Mouse (Mus musculus): ENCODE measurements around the gene Ascc2. TPM values are rescaled to one million over a fixed set of nuclear protein-coding genes. Genes with fewer than 3 reads are reported as not detected.
A peak's percentile ranks its signal among the peaks of the same experiment; 100 is the strongest.

The Ascc2 gene
- polyA plus RNA-seq, 1 experiment from 2014 or later: 22.3 TPM

DNA sequence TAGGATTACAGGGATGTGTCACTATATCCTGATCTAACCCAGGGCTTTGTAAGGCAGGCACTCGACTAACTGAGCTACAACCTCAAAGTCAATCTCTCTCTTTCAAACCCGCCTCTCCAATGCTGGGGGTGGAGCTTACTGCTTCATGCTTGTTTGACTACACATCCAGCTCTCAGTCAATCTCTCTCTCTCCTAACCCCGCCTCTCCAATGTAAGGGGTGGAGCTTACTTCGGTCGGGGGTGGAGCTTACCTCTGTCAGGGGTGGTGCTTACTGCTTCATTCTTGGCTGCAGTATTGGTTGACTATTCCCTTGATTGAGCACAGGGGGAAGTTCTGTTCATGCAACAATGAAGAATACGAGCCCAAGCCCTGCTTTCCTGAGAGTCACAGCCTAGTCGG is 32.1 kb upstream of the Ascc2 start:
- no peaks in the 10 kb centered on the region for H3K36me3 ChIP-seq
- H3K4me1 ChIP-seq: peaks cover 53% of the 10 kb centered on the region
- H3K9me3 ChIP-seq: no peaks in the 10 kb centered on the region
- no peak overlapping the region for H3K9ac ChIP-seq
- peak overlapping the region; percentile 74 for H3K27ac ChIP-seq (replicated peaks)
- ATAC-seq (ENCODE audit: extremely low read depth, insufficient number of reproducible peaks, low FRiP score, low TSS enrichment): no peak
- H3K4me3 ChIP-seq: no peak overlapping the region
- 54% methylated on average over 7 of the region's 7 CpGs for WGBS
- H3K4me2 ChIP-seq: no peak overlapping the region
- H3K27me3 ChIP-seq (replicated peaks): no peaks in the 10 kb centered on the region

DNA sequence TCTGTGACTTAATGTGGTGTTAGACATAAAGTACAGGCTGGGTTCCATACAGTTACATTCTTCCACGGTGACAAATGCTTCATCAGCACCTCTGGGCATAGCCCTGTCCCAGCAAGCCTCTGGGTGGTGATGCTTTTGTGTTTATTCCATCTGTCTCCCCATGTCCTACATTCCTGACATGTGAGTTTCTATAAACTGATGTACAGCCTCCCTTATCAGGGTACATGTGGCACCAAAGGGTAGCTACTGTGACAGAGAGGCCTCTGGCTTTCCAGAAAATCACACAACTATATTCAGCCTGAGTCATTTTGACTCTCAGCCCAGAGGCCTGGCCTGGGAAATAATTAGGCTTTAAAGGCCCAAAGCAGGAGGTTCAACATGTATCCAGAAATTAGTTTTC is 31.0 kb upstream of the Ascc2 start:
- 50% methylated on average over 1 of the region's 1 CpGs for WGBS
- peak overlapping the region; percentile 74 for H3K27ac ChIP-seq (replicated peaks)
- no peak for ATAC-seq (ENCODE audit: extremely low read depth, insufficient number of reproducible peaks, low FRiP score, low TSS enrichment)

DNA sequence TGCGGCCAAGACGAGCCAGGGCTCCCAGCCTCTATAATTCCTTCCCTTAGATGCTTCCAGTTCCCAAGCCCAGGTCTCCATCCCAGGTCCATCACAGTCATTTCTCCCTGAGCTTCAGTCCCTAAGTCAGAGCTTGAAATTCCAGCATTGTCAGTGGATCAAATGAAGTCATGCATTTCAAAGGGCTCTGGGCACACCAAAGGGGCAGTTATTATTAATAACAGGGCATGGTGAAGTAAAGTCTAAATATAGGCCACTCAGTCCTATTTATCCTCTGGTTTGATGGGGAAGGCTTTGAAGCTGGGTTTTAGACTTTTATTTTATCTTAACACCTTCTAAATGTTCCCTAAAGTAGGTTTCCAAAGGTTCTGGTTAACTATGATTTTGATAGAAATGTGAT is 25.6 kb upstream of the Ascc2 start:
- peak overlapping the region; percentile 89 for H3K27ac ChIP-seq (replicated peaks)
- 0 out of 2 replicates have a peak overlapping the region, but pooled peaks have one; percentile 40 for H3K9ac ChIP-seq
- H3K9me3 ChIP-seq: no peaks in the 10 kb centered on the region
- H3K4me1 ChIP-seq: peaks cover 27% of the 10 kb centered on the region
- no peaks in the 10 kb centered on the region for H3K27me3 ChIP-seq (replicated peaks)
- no peaks in the 10 kb centered on the region for H3K36me3 ChIP-seq
- ATAC-seq (ENCODE audit: extremely low read depth, insufficient number of reproducible peaks, low FRiP score, low TSS enrichment): no peak; the same call in 1 of the 2 replicates
- WGBS: 56% methylated on average over 2 of the region's 2 CpGs
- no peak overlapping the region for H3K4me3 ChIP-seq
- H3K4me2 ChIP-seq: peak overlapping the region; percentile 34

More for the DNA sequence above, 31.0 kb upstream of the Ascc2 start:
- Histone ChIP-seq H3K9ac (no peak overlapping the region), H3K4me2 (no peak overlapping the region), H3K9me3 (no peaks in the 10 kb centered on the region), H3K36me3 (no peaks in the 10 kb centered on the region), H3K4me1 (peaks cover 57% of the 10 kb centered on the region), H3K4me3 (no peak overlapping the region), H3K27me3 (replicated peaks) (no peaks in the 10 kb centered on the region)

DNA sequence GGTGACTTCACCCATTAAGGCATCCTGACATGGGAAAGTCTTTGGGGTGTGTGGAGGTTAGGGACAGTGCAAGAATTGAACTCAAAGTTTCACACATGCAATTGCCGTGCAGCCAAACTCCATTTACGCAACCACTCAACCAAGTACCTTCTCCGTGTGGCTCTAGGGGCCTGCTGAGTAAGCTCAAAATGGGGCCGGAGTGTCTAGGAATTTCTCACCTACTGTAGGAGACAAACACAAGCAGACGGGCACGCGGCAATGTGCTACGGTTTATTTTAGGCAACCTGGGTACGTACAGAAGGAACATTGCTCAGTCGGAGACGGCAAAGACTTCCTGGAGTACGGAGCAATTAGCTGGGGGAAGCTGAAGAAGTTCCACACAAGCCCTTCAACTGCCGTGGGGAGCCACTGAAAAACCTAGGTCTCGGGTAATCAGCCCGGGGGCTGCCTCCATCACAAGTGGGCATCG is 17.5 kb upstream of the Ascc2 start, which contains the start of gene Gm11032:
Gm11032 (plus strand) TSS at position 51 of the 469 bp plus-strand sequence.
- no peak for ATAC-seq (ENCODE audit: extremely low read depth, insufficient number of reproducible peaks, low FRiP score, low TSS enrichment)
- H3K27me3 ChIP-seq (replicated peaks): no peaks in the 10 kb centered on the region
- H3K4me2 ChIP-seq: peak within 1 kb of the TSS; percentile 57
- peaks cover 15% of the 10 kb centered on the region for H3K4me1 ChIP-seq
- peak within 1 kb of the TSS; percentile 5; the same call in 1 of the 2 replicates for H3K4me3 ChIP-seq
- no peaks in the 10 kb centered on the region for H3K9me3 ChIP-seq
- peak within 1 kb of the TSS; percentile 30; the same call in 1 of the 2 replicates for H3K27ac ChIP-seq (replicated peaks)
- H3K9ac ChIP-seq: peak within 1 kb of the TSS; percentile 45; the same call in 1 of the 2 replicates
- no peaks in the 10 kb centered on the region for H3K36me3 ChIP-seq
- WGBS: 32% methylated on average over 16 of the region's 16 CpGs

DNA sequence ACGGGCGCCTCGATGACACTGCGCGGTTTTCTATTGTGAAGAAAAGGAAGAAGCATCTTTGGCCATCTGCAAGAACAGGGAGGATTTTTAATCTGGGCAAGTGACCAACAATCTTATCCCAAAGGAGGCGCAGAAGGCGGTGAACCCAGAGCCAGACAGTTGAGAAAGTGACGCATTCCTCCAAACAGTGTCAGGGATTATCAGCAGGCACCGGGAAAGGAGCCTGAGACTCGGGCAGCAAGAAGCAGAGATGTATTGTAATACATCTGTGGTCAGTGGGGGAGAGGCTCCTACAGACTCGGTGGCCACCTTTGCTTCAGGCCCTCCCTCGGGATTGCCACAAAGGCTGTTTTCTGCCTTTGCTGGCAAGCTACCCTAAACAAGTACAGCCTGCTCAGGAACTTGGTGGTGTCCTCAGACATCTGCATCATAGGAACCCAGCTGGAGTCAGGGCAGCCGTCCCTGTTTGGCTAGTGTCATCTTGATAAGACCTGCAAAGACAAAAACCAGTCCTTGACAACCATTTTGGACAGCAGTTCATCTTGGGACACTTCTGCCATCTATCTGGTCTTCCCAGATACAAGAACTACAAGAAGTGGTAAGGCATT is 16.9 kb upstream of the Ascc2 start:
- Histone ChIP-seq H3K4me3 (peak overlapping the region; percentile 5; the same call in 1 of the 2 replicates), H3K4me2 (peak overlapping the region; percentile 57), H3K4me1 (peaks cover 15% of the 10 kb centered on the region), H3K27me3 (replicated peaks) (no peaks in the 10 kb centered on the region), H3K9ac (peak overlapping the region; percentile 45; the same call in 1 of the 2 replicates), H3K9me3 (no peaks in the 10 kb centered on the region), H3K36me3 (no peaks in the 10 kb centered on the region), H3K27ac (replicated peaks) (peak overlapping the region; percentile 30; the same call in 1 of the 2 replicates)
- WGBS: 34% methylated on average over 13 of the region's 13 CpGs
- ATAC-seq (ENCODE audit: extremely low read depth, insufficient number of reproducible peaks, low FRiP score, low TSS enrichment): no peak

DNA sequence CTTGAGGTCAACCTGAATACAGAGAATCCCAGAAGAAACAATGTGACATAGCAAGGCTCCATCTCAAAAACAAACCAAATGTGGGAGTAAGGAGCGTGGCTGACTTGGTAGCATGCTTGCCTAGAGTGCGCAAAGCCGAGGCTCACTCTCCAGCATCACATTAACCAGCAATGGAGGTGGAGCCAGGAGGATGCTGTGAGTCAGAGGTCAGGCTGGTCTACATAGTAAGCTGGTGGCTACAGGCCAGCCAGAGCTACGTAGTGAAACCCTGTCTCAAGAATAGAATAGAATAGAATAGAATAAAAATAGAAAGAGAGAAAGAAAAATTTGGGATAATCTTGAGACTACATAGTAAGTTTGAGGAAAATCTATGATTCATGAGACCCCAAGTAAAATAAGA is 15.7 kb upstream of the Ascc2 start:
- 69% methylated on average over 4 of the region's 4 CpGs for WGBS
- Histone ChIP-seq H3K9ac (no peak overlapping the region), H3K27me3 (replicated peaks) (no peaks in the 10 kb centered on the region), H3K9me3 (no peaks in the 10 kb centered on the region), H3K4me1 (peaks cover 15% of the 10 kb centered on the region), H3K4me2 (no peak overlapping the region), H3K4me3 (no peak overlapping the region), H3K36me3 (no peaks in the 10 kb centered on the region), H3K27ac (replicated peaks) (no peak overlapping the region)
- ATAC-seq (ENCODE audit: extremely low read depth, insufficient number of reproducible peaks, low FRiP score, low TSS enrichment): no peak

DNA sequence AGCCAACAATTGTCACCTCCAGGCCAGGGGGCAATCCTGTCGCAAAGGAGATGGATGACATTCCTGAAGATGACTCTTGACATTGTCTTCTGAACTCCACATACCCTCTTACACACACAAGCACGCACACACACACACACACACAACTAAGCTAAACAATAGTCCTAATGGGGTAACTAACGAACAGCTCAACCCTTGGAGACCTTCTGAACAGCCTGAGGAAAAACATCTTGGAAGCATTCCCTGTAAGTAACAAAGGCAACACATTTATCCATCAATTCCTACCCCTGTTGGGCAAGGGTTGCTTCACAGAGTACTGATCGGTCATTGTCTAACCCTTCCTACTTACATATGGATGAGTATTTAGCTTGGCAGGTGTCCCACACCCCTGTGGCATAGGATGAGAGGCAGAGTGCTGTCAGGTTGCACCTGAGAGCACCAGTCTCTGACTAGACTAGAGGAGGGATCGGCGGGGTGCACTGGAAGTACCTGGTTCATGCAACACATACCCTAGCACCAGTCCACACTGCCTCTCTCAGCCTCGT is 15.0 kb upstream of the Ascc2 start:
- Histone ChIP-seq H3K4me1 (peaks cover 15% of the 10 kb centered on the region), H3K36me3 (no peaks in the 10 kb centered on the region), H3K27me3 (replicated peaks) (no peaks in the 10 kb centered on the region), H3K9ac (no peak overlapping the region), H3K27ac (replicated peaks) (no peak overlapping the region), H3K4me3 (no peak overlapping the region), H3K9me3 (no peaks in the 10 kb centered on the region), H3K4me2 (no peak overlapping the region)
- WGBS: 79% methylated on average over 7 of the region's 7 CpGs
- no peak for ATAC-seq (ENCODE audit: extremely low read depth, insufficient number of reproducible peaks, low FRiP score, low TSS enrichment)

DNA sequence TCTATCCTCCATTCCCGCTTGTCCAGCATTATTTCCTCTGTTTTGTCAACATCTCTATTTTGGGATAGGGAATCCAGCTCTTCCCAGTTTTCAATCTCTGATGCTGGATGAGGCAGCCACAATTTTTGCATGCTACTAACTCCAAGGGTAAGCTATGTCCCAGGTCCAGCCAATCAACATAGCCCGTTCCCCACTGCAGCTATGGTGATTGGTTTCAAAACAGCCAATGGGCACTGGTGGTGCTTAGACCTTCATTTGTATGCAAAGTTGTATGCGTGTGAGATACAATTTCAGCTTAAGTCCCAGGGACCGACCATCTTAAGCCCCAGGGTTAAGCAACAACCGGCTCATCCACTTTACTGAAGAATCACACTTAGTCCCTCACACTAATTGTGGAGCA is 14.6 kb upstream of the Ascc2 start:
- Histone ChIP-seq H3K9ac (no peak overlapping the region), H3K4me2 (no peak overlapping the region)
- 59% methylated on average over 5 of the region's 5 CpGs for WGBS

DNA sequence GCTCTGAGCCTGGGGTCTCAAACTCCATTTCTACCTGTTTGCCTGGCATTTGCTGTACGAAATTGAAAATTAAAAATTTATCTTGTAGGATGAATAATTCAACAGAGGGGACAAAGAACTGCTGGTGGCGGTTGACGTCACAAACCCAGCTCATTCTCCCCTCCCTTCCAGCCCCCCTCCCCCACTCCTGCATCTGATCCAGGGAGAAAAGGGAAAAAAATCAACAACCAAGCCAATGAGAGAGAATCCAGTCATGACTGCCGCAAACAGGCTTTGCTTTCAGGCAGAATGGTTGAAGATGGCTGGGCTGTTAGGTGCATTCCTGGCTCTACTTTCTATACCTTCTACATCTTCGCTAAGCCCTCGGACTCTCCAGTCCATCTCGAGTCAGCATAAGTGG is 11.6 kb upstream of the Ascc2 start:
- peaks cover 29% of the 10 kb centered on the region for H3K4me1 ChIP-seq
- H3K4me3 ChIP-seq: no peak overlapping the region
- H3K9me3 ChIP-seq: no peaks in the 10 kb centered on the region
- no peak overlapping the region for H3K27ac ChIP-seq (replicated peaks)
- no peaks in the 10 kb centered on the region for H3K27me3 ChIP-seq (replicated peaks)
- 71% methylated on average over 7 of the region's 7 CpGs for WGBS
- no peak overlapping the region for H3K4me2 ChIP-seq
- no peak for ATAC-seq (ENCODE audit: extremely low read depth, insufficient number of reproducible peaks, low FRiP score, low TSS enrichment)
- H3K36me3 ChIP-seq: no peaks in the 10 kb centered on the region
- no peak overlapping the region for H3K9ac ChIP-seq

More for the DNA sequence above, 14.6 kb upstream of the Ascc2 start:
- no peaks in the 10 kb centered on the region for H3K27me3 ChIP-seq (replicated peaks)
- no peaks in the 10 kb centered on the region for H3K36me3 ChIP-seq
- H3K9me3 ChIP-seq: no peaks in the 10 kb centered on the region
- ATAC-seq (ENCODE audit: extremely low read depth, insufficient number of reproducible peaks, low FRiP score, low TSS enrichment): no peak
- H3K4me1 ChIP-seq: peaks cover 15% of the 10 kb centered on the region
- no peak overlapping the region for H3K27ac ChIP-seq (replicated peaks)
- no peak overlapping the region for H3K4me3 ChIP-seq

DNA sequence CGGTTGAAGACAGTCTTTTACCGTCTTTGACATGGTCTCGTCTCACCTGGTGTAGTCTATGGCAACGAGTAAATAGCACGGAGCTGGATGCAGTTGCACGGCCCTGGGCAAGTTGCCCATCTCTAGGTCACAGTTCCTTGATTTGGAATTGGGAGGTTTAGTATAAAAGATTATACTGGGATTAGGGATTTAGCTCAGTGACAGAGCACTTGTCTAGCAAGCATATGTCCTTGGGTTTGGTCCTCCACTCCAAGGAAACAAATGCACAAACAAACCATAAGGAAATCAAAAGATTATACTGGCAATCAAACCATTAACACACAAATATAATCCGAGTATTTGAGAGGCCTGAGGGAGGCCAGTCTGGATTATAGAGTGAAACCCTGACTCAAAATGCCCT is 9.9 kb upstream of the Ascc2 start:
- 81% methylated on average over 7 of the region's 7 CpGs for WGBS
- peaks cover 34% of the 10 kb centered on the region for H3K4me1 ChIP-seq
- no peak for ATAC-seq (ENCODE audit: extremely low read depth, insufficient number of reproducible peaks, low FRiP score, low TSS enrichment)

DNA sequence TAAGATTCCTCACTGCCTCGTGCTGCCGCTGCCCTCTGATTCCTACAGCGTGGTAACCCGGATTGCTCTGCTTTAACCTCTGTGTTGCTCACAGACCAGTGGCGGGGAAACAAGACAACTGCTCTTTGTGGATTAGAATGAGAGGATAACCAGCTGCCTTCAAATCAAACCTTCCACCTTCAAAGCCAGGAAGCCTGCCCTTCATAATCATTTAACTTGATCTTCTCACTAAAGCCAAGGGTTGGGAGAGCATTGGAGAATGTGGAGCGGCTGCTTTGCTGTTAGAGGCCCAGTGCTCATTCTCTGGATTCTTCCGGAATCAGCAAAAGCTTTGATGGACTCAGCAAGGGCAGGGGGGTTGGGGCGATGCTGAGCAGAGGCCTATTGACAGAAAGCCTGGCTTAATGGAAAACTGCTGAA is 7.7 kb upstream of the Ascc2 start:
- WGBS: 9% methylated on average over 8 of the region's 8 CpGs
- peak overlapping the region; percentile 42; the same call in 1 of the 2 replicates for H3K9ac ChIP-seq
- H3K27ac ChIP-seq (replicated peaks): peak overlapping the region; percentile 78

More for the DNA sequence above, 9.9 kb upstream of the Ascc2 start:
- no peaks in the 10 kb centered on the region for H3K9me3 ChIP-seq
- no peak overlapping the region for H3K4me3 ChIP-seq
- H3K27me3 ChIP-seq (replicated peaks): no peaks in the 10 kb centered on the region
- no peak overlapping the region for H3K27ac ChIP-seq (replicated peaks)
- H3K36me3 ChIP-seq: no peaks in the 10 kb centered on the region
- H3K9ac ChIP-seq: no peak overlapping the region
- no peak overlapping the region for H3K4me2 ChIP-seq

More for the DNA sequence above, 7.7 kb upstream of the Ascc2 start:
- H3K4me1 ChIP-seq: peaks cover 34% of the 10 kb centered on the region
- H3K4me2 ChIP-seq: peak overlapping the region; percentile 13
- no peaks in the 10 kb centered on the region for H3K27me3 ChIP-seq (replicated peaks)
- no peaks in the 10 kb centered on the region for H3K9me3 ChIP-seq
- no peak for ATAC-seq (ENCODE audit: extremely low read depth, insufficient number of reproducible peaks, low FRiP score, low TSS enrichment)
- H3K36me3 ChIP-seq: no peaks in the 10 kb centered on the region
- H3K4me3 ChIP-seq: no peak overlapping the region

Measured in heart, embryonic 13.5 days (tissue).